Mouse (Mus musculus) kidney, embryonic 15.5 days (tissue): ENCODE measurements around the gene Myo3b. TPM values are rescaled to one million over a fixed set of nuclear protein-coding genes. Genes with fewer than 3 reads are reported as not detected.

ENCODE experiments used
- ATAC-seq: fragments of 200-750 bp; cut with Nextera tagmentation; replicated peaks from 2 replicates; pipeline ENCODE4 v1.8.0; 2017; ENCODE audit warnings: moderate TSS enrichment; ENCODE audit not compliant: low FRiP score
- H3K27ac ChIP-seq: fragments of 300-500 bp; sonication (generic); 2 replicates; pipeline ENCODE4 v1.5.1; 2015; ENCODE audit warnings: mild to moderate bottlenecking, inconsistent platforms
- H3K27me3 ChIP-seq: fragments of 300-500 bp; sonication (generic); 2 replicates; pipeline ENCODE4 v1.6.1; 2015; ENCODE audit warnings: inconsistent platforms
- H3K36me3 ChIP-seq: fragments of 300-500 bp; sonication (generic); 2 replicates; pipeline ENCODE4 v1.6.1; 2015; ENCODE audit warnings: inconsistent platforms
- H3K4me1 ChIP-seq: fragments of 300-500 bp; sonication (generic); 2 replicates; pipeline ENCODE4 v1.6.1; 2015; ENCODE audit warnings: inconsistent platforms
- H3K4me2 ChIP-seq: fragments of 300-500 bp; sonication (generic); 2 replicates; pipeline ENCODE4 v1.6.1; 2015; ENCODE audit warnings: moderate library complexity, mild to moderate bottlenecking, inconsistent platforms
- H3K4me3 ChIP-seq: fragments of 300-500 bp; sonication (generic); replicated peaks from 2 replicates; pipeline ENCODE4 v1.5.1; 2015; ENCODE audit warnings: mild to moderate bottlenecking, inconsistent platforms
- H3K9ac ChIP-seq: fragments of 300-500 bp; sonication (generic); 2 replicates; pipeline ENCODE4 v1.6.1; 2015; ENCODE audit warnings: mild to moderate bottlenecking, inconsistent platforms
- H3K9me3 ChIP-seq: fragments of 300-500 bp; sonication (generic); replicated peaks from 2 replicates; pipeline ENCODE4 v1.6.1; 2016; ENCODE audit warnings: inconsistent platforms
- WGBS: fragments of 180-500 bp; shearing (Covaris S2); methylation state at CpG from one replicate; pipeline ENCODE4 v1.1.7; 2015; ENCODE audit warnings: mixed read lengths; 5-methylcytosine and 5-hydroxymethylcytosine counted together
- polyA plus RNA-seq: library from polyadenylated mRNA; unstranded; fragments of >200 nt; fragmentation: Nextera tagmentation; extraction: Ambion mirVana; gene quantifications from 2 replicates; pipeline ENCODE4 v1.2.1, GENCODE M21; 2015

Myo3b gene
- polyA plus RNA-seq, 1 experiment from 2014 or later = 0.43 TPM

DNA sequence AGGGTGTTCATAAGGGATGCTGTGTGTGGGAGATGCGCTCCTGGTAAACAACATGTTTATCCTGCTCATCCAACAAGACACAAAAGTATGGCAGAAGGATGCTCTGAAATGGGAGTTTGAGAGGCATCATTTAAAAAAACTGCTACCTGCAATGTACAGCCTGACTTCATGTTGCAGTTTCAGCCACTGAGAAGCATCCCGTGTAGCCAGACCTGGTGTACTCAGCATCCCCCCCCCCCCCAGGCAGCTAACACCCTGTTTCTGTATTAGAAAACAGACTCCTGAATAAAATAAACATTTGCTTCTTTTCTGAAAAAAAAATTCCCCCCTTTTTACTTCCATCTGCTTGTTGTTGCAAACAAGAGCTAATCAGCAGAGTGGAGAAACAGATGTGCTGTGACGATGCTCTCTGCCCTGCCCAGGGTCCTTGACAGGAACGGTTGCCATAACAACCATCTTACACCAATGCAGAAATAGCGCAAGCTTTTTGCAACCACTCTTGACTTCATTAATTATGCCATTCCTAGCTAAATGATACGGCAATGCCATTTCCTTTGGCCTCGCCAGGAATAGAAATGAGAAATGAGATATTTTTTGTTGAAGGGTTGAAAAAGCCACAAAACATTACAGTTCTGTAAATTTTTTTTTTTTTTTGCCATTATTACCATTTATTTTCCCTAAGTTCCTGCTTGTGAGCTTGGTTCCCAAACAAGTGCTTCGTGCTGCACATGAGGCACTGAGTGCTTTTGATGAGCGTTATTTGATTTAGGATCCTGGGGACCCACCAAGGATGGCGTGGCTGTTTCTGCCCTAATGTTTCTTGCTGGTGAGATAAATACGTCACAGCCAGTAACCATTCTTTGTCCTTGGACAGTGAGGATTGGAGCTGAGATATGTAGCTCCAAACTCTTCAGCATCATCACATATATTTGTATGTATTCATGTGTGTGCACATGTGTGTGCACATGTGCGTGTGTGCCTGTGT lies 75.2 kb downstream of the Myo3b start:
- Histone ChIP-seq H3K9ac (no peak overlapping the region), H3K4me2 (no peak overlapping the region), H3K27ac (no peak overlapping the region), H3K4me1 (no peaks in the 10 kb centered on the region), H3K36me3 (no peaks in the 10 kb centered on the region), H3K4me3 (no peak overlapping the region), H3K9me3 (no peaks in the 10 kb centered on the region), H3K27me3 (peaks cover 10% of the 10 kb centered on the region; the same call in 1 of the 2 replicates)
- 62% methylated on average over 12 of the region's 12 CpGs for WGBS
- ATAC-seq = no peak

DNA sequence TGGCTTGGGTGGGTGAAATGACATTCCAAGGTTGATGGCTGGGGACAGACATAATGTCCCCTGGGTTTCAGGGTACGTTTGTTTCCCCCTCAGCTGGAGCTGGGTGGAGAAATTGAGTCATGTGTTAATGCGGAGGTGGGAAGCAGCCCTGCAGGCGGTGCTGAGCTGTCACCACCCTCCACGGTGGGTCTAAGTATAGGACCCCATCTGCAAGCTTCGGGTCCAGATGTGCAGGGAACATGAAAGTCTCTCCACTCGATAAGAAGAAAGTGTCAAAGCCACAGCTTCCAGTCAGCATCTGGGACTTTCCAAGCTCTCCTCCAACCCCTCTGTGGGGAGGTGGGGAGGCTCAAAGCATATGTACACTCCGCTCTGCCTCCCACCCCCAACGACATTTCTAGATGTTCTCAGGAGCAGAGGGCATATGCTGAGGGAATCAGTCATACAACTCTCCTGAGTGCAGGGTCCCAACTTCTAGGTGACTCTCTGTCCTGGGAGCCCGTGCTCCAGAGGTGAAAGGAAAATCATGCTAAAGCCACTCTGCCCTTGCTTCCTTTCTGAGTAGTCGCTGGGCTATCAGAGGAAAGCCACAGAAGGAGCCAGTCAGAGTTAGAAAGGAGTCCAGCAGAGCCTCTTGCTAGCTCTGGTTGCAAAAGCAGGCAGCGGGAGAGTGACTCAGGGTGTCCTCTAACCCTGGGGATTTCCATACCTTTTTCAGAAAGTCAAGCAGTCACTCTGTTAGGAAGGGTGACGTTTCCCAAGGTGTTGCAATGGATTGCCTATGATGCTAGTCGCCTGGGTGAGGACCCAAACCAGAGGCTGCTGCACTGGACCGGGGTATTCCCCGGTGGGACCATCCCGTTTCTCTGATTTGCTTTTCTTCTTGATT lies 79.7 kb downstream of the Myo3b start:
- peaks cover 10% of the 10 kb centered on the region; the same call in 1 of the 2 replicates for H3K27me3 ChIP-seq
- 56% methylated on average over 16 of the region's 16 CpGs for WGBS
- no peaks in the 10 kb centered on the region for H3K4me1 ChIP-seq
- no peak overlapping the region for H3K9ac ChIP-seq
- no peaks in the 10 kb centered on the region for H3K9me3 ChIP-seq
- H3K4me2 ChIP-seq = no peak overlapping the region
- no peaks in the 10 kb centered on the region for H3K36me3 ChIP-seq
- ATAC-seq = no peak
- H3K4me3 ChIP-seq = no peak overlapping the region
- no peak overlapping the region for H3K27ac ChIP-seq

DNA sequence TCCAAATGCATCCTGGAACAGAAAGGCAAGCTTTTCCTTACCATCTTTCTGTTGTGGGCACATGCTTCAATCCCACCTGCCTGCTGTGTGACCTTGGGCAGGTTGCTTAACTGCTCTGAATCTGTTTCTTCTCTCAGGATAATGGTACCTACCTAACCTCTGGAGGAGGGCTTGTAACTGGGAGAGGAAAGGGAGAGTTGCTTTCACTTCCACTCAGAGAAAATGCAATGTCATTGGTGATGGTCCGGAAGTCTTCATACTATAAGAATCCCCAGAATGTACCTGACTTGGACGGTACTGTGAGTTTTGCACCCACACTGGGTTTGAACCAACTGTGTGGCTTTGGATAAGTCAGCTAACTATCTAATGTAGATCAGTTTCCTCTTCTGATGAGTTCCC lies 80.3 kb downstream of the Myo3b start:
- H3K36me3 ChIP-seq = no peaks in the 10 kb centered on the region
- no peak overlapping the region for H3K9ac ChIP-seq
- no peaks in the 10 kb centered on the region for H3K4me1 ChIP-seq
- no peak for ATAC-seq
- no peak overlapping the region for H3K27ac ChIP-seq
- peaks cover 10% of the 10 kb centered on the region; the same call in 1 of the 2 replicates for H3K27me3 ChIP-seq
- 95% methylated on average over 2 of the region's 2 CpGs for WGBS
- H3K4me2 ChIP-seq = no peak overlapping the region
- H3K4me3 ChIP-seq = no peak overlapping the region
- H3K9me3 ChIP-seq = no peaks in the 10 kb centered on the region

DNA sequence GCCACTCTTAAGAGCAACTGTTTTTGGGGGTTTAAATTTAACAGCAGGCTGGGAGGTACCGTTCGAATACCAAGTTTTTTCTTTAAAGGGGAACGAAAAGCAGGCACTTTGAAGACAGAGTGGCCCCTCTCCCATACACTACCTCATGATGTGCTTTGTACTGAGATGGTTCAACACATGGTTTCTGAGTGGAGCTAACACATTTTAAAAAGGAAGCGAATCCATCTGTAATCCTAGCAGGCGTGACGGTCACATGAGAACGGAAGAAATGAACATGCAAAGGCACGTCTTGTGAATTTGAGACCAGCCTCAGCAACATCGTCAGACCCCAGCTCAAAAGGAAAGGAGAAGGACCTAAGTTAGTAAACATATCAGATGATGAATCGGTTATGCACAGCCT lies 87.4 kb downstream of the Myo3b start:
- Histone ChIP-seq H3K27me3 (peaks cover 31% of the 10 kb centered on the region), H3K4me3 (no peak overlapping the region), H3K4me1 (peaks cover 19% of the 10 kb centered on the region), H3K9ac (no peak overlapping the region), H3K9me3 (no peaks in the 10 kb centered on the region), H3K36me3 (no peaks in the 10 kb centered on the region), H3K4me2 (peak overlapping the region; percentile 46), H3K27ac (no peak overlapping the region)
- WGBS = 49% methylated on average over 10 of the region's 10 CpGs
- ATAC-seq = 0 out of 2 replicates have a peak, but pooled peaks have one; percentile 25

DNA sequence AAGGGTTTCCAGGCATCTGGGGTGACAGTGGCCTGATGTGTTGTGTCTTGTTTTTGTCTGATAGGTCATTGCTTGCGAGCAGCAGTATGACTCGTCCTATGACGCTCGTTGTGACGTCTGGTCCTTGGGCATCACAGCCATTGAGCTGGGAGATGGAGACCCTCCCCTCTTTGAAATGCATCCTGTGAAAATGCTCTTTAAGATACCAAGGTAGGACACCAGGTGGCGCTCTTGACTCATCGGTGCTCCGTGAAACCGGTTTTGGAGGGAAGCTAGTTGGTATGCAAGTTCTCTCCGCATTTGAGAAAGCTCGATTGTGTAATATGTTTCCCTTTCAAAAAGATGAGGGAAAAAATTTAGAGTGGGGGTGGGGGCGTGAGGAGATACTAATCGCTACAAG lies 87.9 kb downstream of the Myo3b start:
- Histone ChIP-seq H3K4me3 (no peak overlapping the region), H3K4me1 (peaks cover 19% of the 10 kb centered on the region), H3K9me3 (no peaks in the 10 kb centered on the region), H3K9ac (no peak overlapping the region), H3K27me3 (peaks cover 35% of the 10 kb centered on the region), H3K4me2 (peak overlapping the region; percentile 46), H3K36me3 (no peaks in the 10 kb centered on the region), H3K27ac (no peak overlapping the region)
- 0% methylated on average over 13 of the region's 13 CpGs for WGBS
- peak; percentile 43; the same call in 1 of the 2 replicates for ATAC-seq

DNA sequence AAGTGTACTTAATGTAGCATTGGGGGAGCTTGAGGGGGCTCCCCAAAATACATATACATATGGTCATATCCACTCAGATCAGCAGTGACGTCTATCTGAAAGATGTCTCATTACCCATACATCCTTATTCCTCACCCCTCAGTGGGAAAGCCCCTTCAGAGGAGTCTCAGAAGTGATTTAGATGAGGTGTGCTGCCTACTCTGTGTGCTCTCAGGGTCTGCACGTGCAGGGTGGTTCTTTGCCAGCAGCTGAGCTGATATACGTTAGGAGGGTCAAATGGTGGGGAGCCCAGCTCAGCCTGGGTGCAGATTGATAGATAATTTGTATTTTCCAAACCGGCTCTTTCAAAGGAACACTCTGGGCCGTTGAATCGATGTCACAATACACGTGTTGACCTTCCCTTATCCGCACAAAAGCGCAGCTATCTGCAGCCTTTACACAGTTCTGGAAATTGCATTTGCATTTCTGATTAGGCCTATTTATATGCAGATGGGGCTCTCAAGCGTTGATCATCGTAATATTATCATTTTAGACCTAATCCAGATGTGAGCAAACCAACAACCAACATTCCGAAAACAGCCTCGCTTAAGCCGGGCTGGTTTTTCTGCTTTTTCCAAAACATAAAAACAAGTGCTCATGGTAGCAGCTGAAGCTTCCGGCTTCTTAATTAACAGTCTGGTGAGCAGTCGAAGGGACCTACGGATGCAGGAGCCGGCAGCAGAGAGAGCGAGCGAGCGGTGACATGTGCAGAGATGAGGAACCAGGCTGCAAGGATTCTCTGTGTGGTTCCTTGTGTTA lies 88.6 kb downstream of the Myo3b start:
- Histone ChIP-seq H3K27me3 (peaks cover 36% of the 10 kb centered on the region), H3K9me3 (no peaks in the 10 kb centered on the region), H3K4me2 (peak overlapping the region; percentile 46), H3K4me1 (peaks cover 19% of the 10 kb centered on the region), H3K9ac (0 out of 2 replicates have a peak overlapping the region, but pooled peaks have one; percentile 4), H3K27ac (no peak overlapping the region), H3K36me3 (no peaks in the 10 kb centered on the region), H3K4me3 (no peak overlapping the region)
- ATAC-seq = no peak
- WGBS = 16% methylated on average over 21 of the region's 21 CpGs

DNA sequence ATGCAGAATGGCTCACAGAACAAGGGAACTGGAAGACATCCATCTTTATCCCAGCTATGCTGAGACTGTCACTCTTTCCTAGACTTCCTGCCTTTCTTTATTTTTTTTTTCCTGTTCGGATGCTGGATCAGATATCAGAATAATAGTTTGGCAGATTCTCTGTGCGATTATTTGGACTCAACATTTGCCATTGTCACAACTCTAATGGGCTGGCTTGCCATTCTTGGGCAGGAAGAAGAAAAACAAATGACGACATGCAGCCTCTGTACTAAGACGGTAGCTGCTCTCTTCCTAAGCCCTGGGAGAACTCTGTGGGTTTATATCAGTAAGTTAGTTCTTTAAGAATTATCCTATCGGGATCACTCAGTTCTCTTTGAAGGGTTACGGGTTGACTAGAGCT lies 89.7 kb downstream of the Myo3b start:
- H3K9ac ChIP-seq = no peak overlapping the region
- H3K4me3 ChIP-seq = no peak overlapping the region
- H3K27me3 ChIP-seq = peaks cover 36% of the 10 kb centered on the region
- 63% methylated on average over 6 of the region's 6 CpGs for WGBS
- no peaks in the 10 kb centered on the region for H3K9me3 ChIP-seq
- H3K27ac ChIP-seq = no peak overlapping the region
- H3K36me3 ChIP-seq = no peaks in the 10 kb centered on the region
- ATAC-seq = no peak
- no peak overlapping the region for H3K4me2 ChIP-seq
- H3K4me1 ChIP-seq = peaks cover 19% of the 10 kb centered on the region

DNA sequence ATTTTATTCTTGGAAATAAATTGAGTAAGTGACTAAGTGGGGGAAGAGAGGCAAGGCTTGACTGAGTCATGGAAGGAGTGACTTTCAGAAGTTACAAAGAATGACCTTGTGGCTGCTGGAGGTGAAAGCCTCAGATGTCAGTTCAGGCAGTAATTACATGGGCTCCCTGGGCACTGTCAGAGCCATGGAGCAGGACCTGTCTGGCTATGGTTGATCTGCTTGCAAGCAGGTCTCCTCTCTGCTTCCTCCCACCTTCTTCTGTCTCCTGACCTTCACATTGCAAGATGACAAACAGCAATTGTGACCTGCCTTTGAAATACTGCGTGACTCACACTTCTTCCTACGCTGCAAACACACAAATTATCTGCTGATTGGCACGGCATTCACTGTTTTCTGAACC lies 90.6 kb downstream of the Myo3b start:
- Histone ChIP-seq H3K4me3 (no peak overlapping the region), H3K4me2 (no peak overlapping the region), H3K9me3 (no peaks in the 10 kb centered on the region), H3K9ac (no peak overlapping the region), H3K4me1 (peaks cover 19% of the 10 kb centered on the region), H3K27ac (no peak overlapping the region), H3K36me3 (no peaks in the 10 kb centered on the region), H3K27me3 (peaks cover 40% of the 10 kb centered on the region)
- ATAC-seq = no peak
- WGBS = 34% methylated on average over 3 of the region's 3 CpGs

DNA sequence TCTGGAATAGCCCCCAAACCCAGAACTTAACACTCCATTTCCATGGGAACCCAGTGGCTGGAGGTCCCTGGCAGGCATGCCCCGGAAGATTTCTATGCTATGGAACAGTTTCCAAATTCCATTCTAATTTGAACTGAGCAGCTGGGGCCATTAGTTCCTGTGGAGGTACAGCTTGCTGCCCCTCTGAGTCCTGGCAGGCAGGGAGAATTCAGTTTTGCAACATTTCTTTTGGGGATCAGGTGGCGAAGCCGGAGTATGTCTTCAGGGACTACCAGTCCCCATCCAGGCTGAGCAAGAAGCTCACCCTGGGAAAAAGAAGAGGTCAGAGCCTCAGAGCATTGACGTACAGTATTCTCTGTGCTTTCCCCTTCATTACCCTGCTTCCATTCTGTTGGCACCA lies 94.4 kb downstream of the Myo3b start:
- WGBS = 82% methylated on average over 4 of the region's 4 CpGs
- no peak overlapping the region for H3K9ac ChIP-seq
- H3K4me2 ChIP-seq = no peak overlapping the region
- H3K9me3 ChIP-seq = no peaks in the 10 kb centered on the region
- no peak overlapping the region for H3K4me3 ChIP-seq
- no peaks in the 10 kb centered on the region for H3K36me3 ChIP-seq
- H3K4me1 ChIP-seq = peaks cover 6% of the 10 kb centered on the region; the same call in 1 of the 2 replicates
- H3K27ac ChIP-seq = no peak overlapping the region
- no peak for ATAC-seq
- H3K27me3 ChIP-seq = 0 out of 2 replicates have a peak, but pooled peaks cover 18% of the 10 kb centered on the region

DNA sequence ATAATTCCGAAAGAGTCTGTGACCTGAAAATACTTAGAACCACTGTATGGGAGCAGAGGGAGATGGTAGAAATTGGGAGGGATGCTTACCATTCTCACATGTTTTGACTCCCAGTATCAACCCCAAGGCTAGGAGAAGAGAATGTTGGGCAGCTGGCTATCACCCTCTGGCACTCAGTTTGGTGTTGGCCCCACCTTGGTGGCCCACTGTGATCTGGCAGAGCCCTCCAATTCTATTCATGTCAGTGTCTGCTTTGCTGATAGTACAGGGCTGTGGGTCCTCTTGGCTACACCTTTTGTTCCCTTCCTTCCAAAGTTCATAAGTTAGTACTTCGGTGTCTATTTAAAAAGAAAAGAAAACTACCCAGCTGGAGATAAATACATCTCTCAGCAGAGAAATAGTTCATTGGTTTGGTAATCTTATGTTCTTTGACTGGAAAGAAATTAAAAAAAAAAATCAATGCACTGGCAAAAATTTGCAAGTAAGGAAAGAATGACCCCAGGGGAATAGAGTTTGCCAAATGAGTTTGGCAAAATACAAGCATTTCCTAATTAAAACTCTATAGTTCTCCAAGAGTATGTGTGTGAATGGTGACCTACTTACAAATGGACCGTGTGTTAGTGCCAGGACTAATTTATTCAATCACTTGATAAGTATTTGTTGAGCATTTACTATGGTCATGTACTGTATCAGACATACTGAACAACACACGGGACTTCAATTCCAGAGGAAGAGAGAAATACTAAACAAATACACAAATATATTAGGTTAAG lies 98.5 kb downstream of the Myo3b start:
- H3K4me1 ChIP-seq = no peaks in the 10 kb centered on the region
- H3K27me3 ChIP-seq = 0 out of 2 replicates have a peak, but pooled peaks cover 7% of the 10 kb centered on the region
- H3K9ac ChIP-seq = no peak overlapping the region
- WGBS = 93% methylated on average over 4 of the region's 4 CpGs
- no peaks in the 10 kb centered on the region for H3K9me3 ChIP-seq
- no peak overlapping the region for H3K4me3 ChIP-seq
- no peak overlapping the region for H3K4me2 ChIP-seq
- no peaks in the 10 kb centered on the region for H3K36me3 ChIP-seq
- no peak for ATAC-seq
- H3K27ac ChIP-seq = no peak overlapping the region
